Mouse (Mus musculus): ENCODE measurements around the gene S1pr2. TPM values are rescaled to one million over a fixed set of nuclear protein-coding genes. Genes with fewer than 3 reads are reported as not detected.

The S1pr2 gene
- polyA plus RNA-seq, 1 experiment from 2014 or later: 10.9 TPM

- in situ Hi-C loops (cut with MboI; ENCODE audit: low pct_unique_long_range_greater_than_20kb): no loop called here
- ChIA-PET POLR2A (interaction anchor here (0.7 to 2.0 kb wide), 4 partner anchors 10 to 288 kb away, joined by 3 to 6 read pairs (median 4); no protein-coding TSS in a partner anchor), CTCF (interaction anchor here (1.1 to 2.0 kb wide), 4 partner anchors 9 to 49 kb away, joined by 3 to 5 read pairs (median 4); no protein-coding TSS in a partner anchor)
- no peaks in the 10 kb centered on the region for H3K27me3 ChIP-seq
- DNase-seq (ENCODE audit: low read depth, low spot score) (no peak), ATAC-seq (peak; percentile 63)
- no peak for TF ChIP-seq CTCF (IDR thresholded peaks at IDR 0.05)
Measured at GRCm38 (mm10) chr9:20951441-20951840, 25.1 kb downstream of the S1pr2 start.

GRCm38 (mm10) chr9:20950419-20950818, 26.2 kb downstream of the S1pr2 start:
- in situ Hi-C loops (cut with MboI; ENCODE audit: low pct_unique_long_range_greater_than_20kb): no loop called here
- ChIA-PET CTCF (interaction anchor here (0.8 to 2.0 kb wide), 4 partner anchors 8 to 200 kb away, joined by 3 to 5 read pairs (median 4); no protein-coding TSS in a partner anchor), POLR2A (interaction anchor here (0.9 to 2.0 kb wide), 2 partner anchors 9 to 83 kb away, joined by 3 to 6 read pairs; no protein-coding TSS in a partner anchor)
- DNase-seq (ENCODE audit: low read depth, low spot score): no peak
- H3K27me3 ChIP-seq: no peaks in the 10 kb centered on the region
- TF ChIP-seq CTCF (IDR thresholded peaks at IDR 0.05): no peak
- ATAC-seq: no peak

GRCm38 (mm10) chr9:20946066-20946880, 30.3 kb downstream of the S1pr2 start:
- H3K27me3 ChIP-seq: no peaks in the 10 kb centered on the region
- in situ Hi-C loops (cut with MboI; ENCODE audit: low pct_unique_long_range_greater_than_20kb): loop anchor here (5.0 kb wide), 1 partner anchor 56 kb away; the partner anchor contains the start of gene Mrpl4
- no peak for TF ChIP-seq CTCF (IDR thresholded peaks at IDR 0.05)
- no peak for ATAC-seq
- POLR2A ChIA-PET: no interaction called here
- CTCF ChIA-PET: interaction anchor here (0.6 to 4.0 kb wide), 3 partner anchors 47 to 52 kb away, joined by 3 to 29 read pairs (median 3); no protein-coding TSS in a partner anchor
- no peak for DNase-seq (ENCODE audit: low read depth, low spot score)

GRCm38 (mm10) chr9:20944697-20945370, 31.7 kb downstream of the S1pr2 start:
- TF ChIP-seq CTCF (IDR thresholded peaks at IDR 0.05): no peak
- peak; percentile 36 for ATAC-seq
- in situ Hi-C loops (cut with MboI; ENCODE audit: low pct_unique_long_range_greater_than_20kb): loop anchor here (5.0 kb wide), 1 partner anchor 57 kb away; the partner anchor contains the start of gene Mrpl4
- POLR2A ChIA-PET: interaction anchor here (1.2 kb wide), 1 partner anchor 8 kb away, joined by 5 read pairs; no protein-coding TSS in a partner anchor
- DNase-seq (ENCODE audit: low read depth, low spot score): no peak
- H3K27me3 ChIP-seq: no peaks in the 10 kb centered on the region
- CTCF ChIA-PET: interaction anchor here (1.3 to 4.0 kb wide), 5 partner anchors 12 to 67 kb away, joined by 4 to 29 read pairs (median 7); partner anchors contain the start of gene Eif3g

GRCm38 (mm10) chr9:20943911-20944310, 32.7 kb downstream of the S1pr2 start:
- CTCF ChIA-PET: interaction anchor here (1.0 to 4.0 kb wide), 10 partner anchors 10 to 66 kb away, joined by 3 to 29 read pairs (median 6); partner anchors contain the start of gene Eif3g
- DNase-seq (ENCODE audit: low read depth, low spot score) (no peak), ATAC-seq (peak; percentile 7)
- POLR2A ChIA-PET: interaction anchor here (1.2 to 1.4 kb wide), 2 partner anchors 9 to 59 kb away, joined by 3 to 5 read pairs; no protein-coding TSS in a partner anchor
- H3K27me3 ChIP-seq: no peaks in the 10 kb centered on the region
- TF ChIP-seq CTCF (IDR thresholded peaks at IDR 0.05): no peak
- in situ Hi-C loops (cut with MboI; ENCODE audit: low pct_unique_long_range_greater_than_20kb): no loop called here

- in situ Hi-C loops (cut with MboI; ENCODE audit: low pct_unique_long_range_greater_than_20kb): no loop called here
- no peaks in the 10 kb centered on the region for H3K27me3 ChIP-seq
- no peak for TF ChIP-seq CTCF (IDR thresholded peaks at IDR 0.05)
- CTCF ChIA-PET: interaction anchor here (0.8 to 4.0 kb wide), 11 partner anchors 8 to 86 kb away, joined by 3 to 29 read pairs (median 5); partner anchors contain the start of genes Eif3g and Icam4
- ATAC-seq (peak; percentile 79), DNase-seq (ENCODE audit: low read depth, low spot score) (no peak)
- POLR2A ChIA-PET: interaction anchor here (1.0 to 1.4 kb wide), 3 partner anchors 9 to 60 kb away, joined by 3 to 5 read pairs (median 3); no protein-coding TSS in a partner anchor
Measured at GRCm38 (mm10) chr9:20943396-20943795, 33.2 kb downstream of the S1pr2 start.

GRCm38 (mm10) chr9:20923258-20923657, 53.3 kb downstream of the S1pr2 start:
- DNase-seq (ENCODE audit: low read depth, low spot score) (no peak), ATAC-seq (no peak)
- no peaks in the 10 kb centered on the region for H3K27me3 ChIP-seq
- ChIA-PET POLR2A (no interaction called here), CTCF (interaction anchor here (0.6 kb wide), 1 partner anchor 24 kb away, joined by 3 read pairs; no protein-coding TSS in a partner anchor)
- TF ChIP-seq CTCF (IDR thresholded peaks at IDR 0.05): no peak
- in situ Hi-C loops (cut with MboI; ENCODE audit: low pct_unique_long_range_greater_than_20kb): no loop called here

GRCm38 (mm10) chr9:20916160-20916559, 60.4 kb downstream of the S1pr2 start:
- in situ Hi-C loops (cut with MboI; ENCODE audit: low pct_unique_long_range_greater_than_20kb): no loop called here
- DNase-seq (ENCODE audit: low read depth, low spot score) (no peak), ATAC-seq (no peak)
- POLR2A ChIA-PET: no interaction called here
- CTCF ChIA-PET: interaction anchor here (0.8 to 2.4 kb wide), 11 partner anchors 9 to 82 kb away, joined by 3 to 15 read pairs (median 3); no protein-coding TSS in a partner anchor
- TF ChIP-seq CTCF (IDR thresholded peaks at IDR 0.05): no peak
- no peaks in the 10 kb centered on the region for H3K27me3 ChIP-seq

Other genes with a start within 250 kb of the S1pr2 start
- 0.32 TPM for gene Olfm2, start 230.4 kb downstream of the S1pr2 start, polyA plus RNA-seq (2021)
- 0.08 TPM for gene Col5a3, start 161.7 kb downstream of the S1pr2 start, polyA plus RNA-seq (2021)
- gene Rdh8, start 158.3 kb downstream of the S1pr2 start, polyA plus RNA-seq (2021): not detected
- 0.09 TPM for gene A230050P20Rik, start 108.1 kb downstream of the S1pr2 start, polyA plus RNA-seq (2021)
- gene Angptl6, start 97.1 kb downstream of the S1pr2 start, polyA plus RNA-seq (2021): 1.8 TPM
- 42.2 TPM for gene Ppan, start 88.6 kb downstream of the S1pr2 start, polyA plus RNA-seq (2021)
- gene Eif3g, start 78.2 kb downstream of the S1pr2 start, polyA plus RNA-seq (2021): 172 TPM
- gene Dnmt1, start 16.9 kb downstream of the S1pr2 start, polyA plus RNA-seq (2021): 54.3 TPM
- gene Mrpl4, start 26.0 kb upstream of the S1pr2 start, polyA plus RNA-seq (2021): 89.1 TPM
- gene Icam1, start 39.2 kb upstream of the S1pr2 start, polyA plus RNA-seq (2021): 0.06 TPM
- 0.99 TPM for gene Icam4, start 52.6 kb upstream of the S1pr2 start, polyA plus RNA-seq (2021)
- gene Icam5, start 55.3 kb upstream of the S1pr2 start, polyA plus RNA-seq (2021): 1.1 TPM
- 0.10 TPM for gene Zglp1, start 90.3 kb upstream of the S1pr2 start, polyA plus RNA-seq (2021)
- 0.15 TPM for gene Gm49373, start 96.3 kb upstream of the S1pr2 start, polyA plus RNA-seq (2021)
- 61.0 TPM for gene Fdx1l, start 96.8 kb upstream of the S1pr2 start, polyA plus RNA-seq (2021)
- 1.2 TPM for gene Gm38431, start 115.2 kb upstream of the S1pr2 start, polyA plus RNA-seq (2021)
- 65.4 TPM for gene Raver1, start 115.2 kb upstream of the S1pr2 start, polyA plus RNA-seq (2021)
- gene Tyk2, start 154.5 kb upstream of the S1pr2 start, polyA plus RNA-seq (2021): 20.3 TPM
- gene Cdc37, start 173.2 kb upstream of the S1pr2 start, polyA plus RNA-seq (2021): 312 TPM
- 3.0 TPM for gene Pde4a, start 188.9 kb upstream of the S1pr2 start, polyA plus RNA-seq (2021)

All from Patski (cell line).